ENCODE assay signal across 8 mouse cellular contexts in genomic region chr7:64050246-64050645, GRCm38 (mm10).
A peak's percentile ranks its signal among the peaks of the same experiment; 100 is the strongest.
DNase-seq lines count a peak whose midpoint lies in the region; ATAC-seq and TF ChIP-seq lines count a peak whose summit lies in the region.

No protein-coding gene starts in this region.

- WGBS in embryonic facial prominence, embryonic 14.5 days, result 60% methylated on average over 5 of the region's 5 CpGs
- 69% methylated on average over 5 of the region's 5 CpGs for WGBS in embryonic facial prominence, embryonic 10.5 days
- 73% methylated on average over 5 of the region's 5 CpGs for WGBS in spleen, adult 2 months
- 62% methylated on average over 5 of the region's 5 CpGs for WGBS in heart, embryonic 13.5 days

- H3K27ac ChIP-seq in embryonic facial prominence, embryonic 14.5 days (replicated peaks; ENCODE audit: low read depth, low read length), result no peak overlapping the region; the same call in 1 of the 2 replicates
- no peak overlapping the region for H3K27ac ChIP-seq in embryonic facial prominence, embryonic 10.5 days (replicated peaks)
- peak overlapping the region; percentile 41 for H3K27ac ChIP-seq in spleen, adult 2 months (ENCODE audit: insufficient read depth, low read length)
- peak overlapping the region; percentile 89; the same call in 1 of the 2 replicates for H3K27ac ChIP-seq in heart, embryonic 13.5 days (replicated peaks)

- peaks cover 15% of the 10 kb centered on the region; the same call in 1 of the 2 replicates for H3K4me1 ChIP-seq in embryonic facial prominence, embryonic 14.5 days (ENCODE audit: control insufficient read depth, insufficient read depth, low read length)
- H3K4me1 ChIP-seq in embryonic facial prominence, embryonic 10.5 days, result peaks cover 27% of the 10 kb centered on the region
- peaks cover 31% of the 10 kb centered on the region for H3K4me1 ChIP-seq in spleen, adult 2 months (ENCODE audit: control insufficient read depth, insufficient read depth, insufficient read length)
- H3K4me1 ChIP-seq in heart, embryonic 13.5 days, result peaks cover 41% of the 10 kb centered on the region

- H3K27me3 ChIP-seq in embryonic facial prominence, embryonic 14.5 days (replicated peaks; ENCODE audit: control insufficient read depth, insufficient read depth, low read length), result no peaks in the 10 kb centered on the region
- H3K27me3 ChIP-seq in embryonic facial prominence, embryonic 10.5 days (replicated peaks; ENCODE audit: low read depth, poor library complexity, severe bottlenecking), result no peaks in the 10 kb centered on the region
- H3K27me3 ChIP-seq in spleen, adult 2 months (ENCODE audit: control insufficient read depth, insufficient read depth, low read length), result no peaks in the 10 kb centered on the region
- peaks cover 3% of the 10 kb centered on the region; the same call in 1 of the 2 replicates for H3K27me3 ChIP-seq in heart, embryonic 13.5 days (replicated peaks)

- no peaks in the 10 kb centered on the region for H3K9me3 ChIP-seq in embryonic facial prominence, embryonic 14.5 days (ENCODE audit: control insufficient read depth, low read length)
- H3K9me3 ChIP-seq in embryonic facial prominence, embryonic 10.5 days, result no peaks in the 10 kb centered on the region
- H3K9me3 ChIP-seq in heart, embryonic 13.5 days, result no peaks in the 10 kb centered on the region

- peak; percentile 64 for DNase-seq in embryonic facial prominence, embryonic 14.5 days (ENCODE audit: low spot score)
- no peak for DNase-seq in embryonic facial prominence, embryonic 10.5 days (ENCODE audit: low spot score)
- no peak for DNase-seq in spleen, adult 2 months (ENCODE audit: low read depth in 1 of 2, low spot score in 2 of 2)
- no peak for DNase-seq in spleen, adult 12 weeks (ENCODE audit: low spot score)
- DNase-seq in ovary, postnatal 14 days (ENCODE audit: low spot score), result peak; percentile 39
- no peak for DNase-seq in right cerebral cortex, postnatal 36 days (ENCODE audit: low spot score in 2 of 2)
- no peak for DNase-seq in thymus, postnatal 25 days

- no peak for TF ChIP-seq CTCF in spleen, adult 2 months (IDR thresholded peaks at IDR 0.05; ENCODE audit: extremely low read depth, insufficient read depth, insufficient read length, insufficient replicate concordance)

- ATAC-seq in embryonic facial prominence, embryonic 14.5 days (ENCODE audit: low read depth), result no peak
- ATAC-seq in heart, embryonic 13.5 days (ENCODE audit: extremely low read depth, insufficient number of reproducible peaks, low FRiP score, low TSS enrichment), result no peak

- no peak overlapping the region for H3K4me3 ChIP-seq in embryonic facial prominence, embryonic 14.5 days (ENCODE audit: low read depth, low read length)
- no peak overlapping the region for H3K4me3 ChIP-seq in embryonic facial prominence, embryonic 10.5 days
- no peak overlapping the region for H3K4me3 ChIP-seq in spleen, adult 2 months (ENCODE audit: extremely low read depth, insufficient read depth, insufficient read length)
- H3K4me3 ChIP-seq in heart, embryonic 13.5 days, result no peak overlapping the region

- H3K4me2 ChIP-seq in embryonic facial prominence, embryonic 14.5 days (ENCODE audit: low read depth, low read length), result no peak overlapping the region
- no peak overlapping the region for H3K4me2 ChIP-seq in heart, embryonic 13.5 days

- no peaks in the 10 kb centered on the region for H3K36me3 ChIP-seq in embryonic facial prominence, embryonic 14.5 days (ENCODE audit: control insufficient read depth, insufficient read depth, low read length)
- H3K36me3 ChIP-seq in embryonic facial prominence, embryonic 10.5 days (replicated peaks), result no peaks in the 10 kb centered on the region
- H3K36me3 ChIP-seq in spleen, adult 2 months (ENCODE audit: control insufficient read depth, insufficient read depth, low read length), result no peaks in the 10 kb centered on the region
- H3K36me3 ChIP-seq in heart, embryonic 13.5 days, result no peaks in the 10 kb centered on the region

- no peak overlapping the region for H3K9ac ChIP-seq in embryonic facial prominence, embryonic 14.5 days (ENCODE audit: low read depth, low read length)
- H3K9ac ChIP-seq in heart, embryonic 13.5 days, result no peak overlapping the region

- no peak for TF ChIP-seq POLR2A in spleen, adult 2 months (IDR thresholded peaks at IDR 0.05; ENCODE audit: low read depth, low read length)

Comparison
In these comparisons a context has a peak if more than half of its experiments do, and no peak if none do; other contexts are left out.
1. DNase-seq: peak in embryonic facial prominence, embryonic 14.5 days (single experiment) and ovary, postnatal 14 days (single experiment); none in embryonic facial prominence, embryonic 10.5 days (single experiment), spleen, adult 2 months (0 of 2), spleen, adult 12 weeks (single experiment), right cerebral cortex, postnatal 36 days (0 of 2) and thymus, postnatal 25 days (single experiment).
2. H3K27ac ChIP-seq: peak in spleen, adult 2 months (single experiment) and heart, embryonic 13.5 days (single experiment); none in embryonic facial prominence, embryonic 14.5 days (single experiment) and embryonic facial prominence, embryonic 10.5 days (single experiment).